Mouse (Mus musculus) kidney, adult 2 months (tissue): ENCODE results near the gene Ybx1. TPM values are rescaled to one million over a fixed set of nuclear protein-coding genes. Genes with fewer than 3 reads are reported as not detected.

ENCODE experiments used
- DNase-seq: peaks from one replicate; pipeline ENCODE4 v3.0.0; 2021
- H3K27ac ChIP-seq: fragments of 200-500 bp; 2 replicates; pipeline ENCODE4 v1.5.1; 2012; ENCODE audit warnings: low read depth, low read length, control low read depth, inconsistent platforms; ENCODE audit not compliant: insufficient read depth
- H3K27me3 ChIP-seq: fragments of 200-500 bp; replicated peaks from 2 replicates; pipeline ENCODE4 v1.6.1; 2012; ENCODE audit warnings: mild to moderate bottlenecking, moderate library complexity, low read length, inconsistent platforms; ENCODE audit not compliant: control insufficient read depth, insufficient read depth
- H3K36me3 ChIP-seq: fragments of 200-500 bp; 2 replicates; pipeline ENCODE4 v1.6.1; 2012; ENCODE audit warnings: mild to moderate bottlenecking, moderate library complexity, low read length, inconsistent platforms; ENCODE audit not compliant: control insufficient read depth, insufficient read depth
- H3K4me1 ChIP-seq: fragments of 200-500 bp; 2 replicates; pipeline ENCODE4 v1.6.1; 2011; ENCODE audit warnings: low read length; ENCODE audit not compliant: control insufficient read depth, insufficient read depth
- H3K4me3 ChIP-seq: fragments of 200-500 bp; 2 replicates; pipeline ENCODE4 v1.5.1; 2011; ENCODE audit warnings: mild to moderate bottlenecking, low read depth, low read length, control low read depth; ENCODE audit not compliant: insufficient read depth
- CTCF ChIP-seq: fragments of 200-500 bp; conservative IDR thresholded peaks from 2 replicates; pipeline ENCODE4 v1.5.1; 2011; ENCODE audit warnings: low read depth, mild to moderate bottlenecking, control low read depth, low read length, moderate library complexity, mixed read lengths; ENCODE audit not compliant: insufficient read depth, insufficient read length
- POLR2A ChIP-seq: fragments of 200-500 bp; IDR thresholded peaks from one replicate; pipeline ENCODE4 v1.6.1; 2011; ENCODE audit warnings: low read depth, low read length, control low read depth
- WGBS: fragments of 180-500 bp; shearing (Covaris S2); methylation state at CpG from one replicate; pipeline ENCODE4 v1.1.7; 2018; 5-methylcytosine and 5-hydroxymethylcytosine counted together
- polyA plus RNA-seq: library from polyadenylated mRNA; depleted of rRNA; stranded (reverse); fragments of >200 nt; gene quantifications from 2 replicates; pipeline ENCODE4 v1.2.3, GENCODE M21; 2012; rRNA removed

Gene Ybx1
- polyA plus RNA-seq: 202 and 242 TPM in 2 replicates

DNA sequence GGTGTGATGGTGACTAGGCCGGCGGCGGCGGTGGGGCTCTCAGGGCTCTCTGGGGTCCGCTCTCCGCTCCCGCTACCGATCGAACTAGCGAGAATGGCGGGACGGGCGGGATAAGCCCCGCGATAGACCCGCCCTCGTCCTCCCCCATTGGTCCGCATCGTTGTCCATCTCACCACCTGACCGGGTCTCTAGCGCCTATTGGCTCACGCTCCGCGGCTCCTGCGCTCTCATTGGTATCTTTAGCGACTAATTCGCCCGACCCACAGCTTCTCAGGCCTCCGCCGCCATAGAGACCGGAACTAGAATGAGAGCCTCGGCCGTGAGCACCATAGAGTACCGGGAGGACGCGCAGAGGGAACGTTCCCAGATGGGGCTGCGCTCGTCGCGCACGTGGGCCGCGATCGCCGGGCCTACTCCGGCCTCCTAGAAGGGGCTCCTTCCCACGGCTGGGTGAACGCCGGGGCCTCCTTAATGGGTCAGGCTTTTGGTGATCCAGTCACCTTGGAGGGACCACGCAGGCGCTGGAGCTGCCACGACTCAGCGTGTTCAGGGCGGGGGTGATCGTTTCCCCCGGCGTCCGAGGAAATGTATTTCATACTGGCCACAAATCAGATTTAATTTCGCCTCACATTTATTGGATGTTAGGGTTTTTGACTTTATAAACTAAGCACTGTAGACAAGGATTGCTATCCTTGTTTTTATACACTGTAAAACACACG is at the start of gene Ybx1:
Gene Ybx1 (minus strand): TSS at position 190 of the 719 bp plus-strand sequence.
- no peaks in the 10 kb centered on the region for H3K27me3 ChIP-seq
- under 1% methylated on average over 61 of the region's 61 CpGs for WGBS
- H3K4me1 ChIP-seq: peaks cover 10% of the 10 kb centered on the region; the same call in 1 of the 2 replicates
- H3K27ac ChIP-seq: peak within 1 kb of the TSS; percentile 88
- H3K4me3 ChIP-seq: peak within 1 kb of the TSS; percentile 89
- TF ChIP-seq POLR2A: no peak
- no peak for TF ChIP-seq CTCF
- peak; percentile 100 for DNase-seq
- peaks cover 2% of the 10 kb centered on the region; the same call in 1 of the 2 replicates for H3K36me3 ChIP-seq

DNA sequence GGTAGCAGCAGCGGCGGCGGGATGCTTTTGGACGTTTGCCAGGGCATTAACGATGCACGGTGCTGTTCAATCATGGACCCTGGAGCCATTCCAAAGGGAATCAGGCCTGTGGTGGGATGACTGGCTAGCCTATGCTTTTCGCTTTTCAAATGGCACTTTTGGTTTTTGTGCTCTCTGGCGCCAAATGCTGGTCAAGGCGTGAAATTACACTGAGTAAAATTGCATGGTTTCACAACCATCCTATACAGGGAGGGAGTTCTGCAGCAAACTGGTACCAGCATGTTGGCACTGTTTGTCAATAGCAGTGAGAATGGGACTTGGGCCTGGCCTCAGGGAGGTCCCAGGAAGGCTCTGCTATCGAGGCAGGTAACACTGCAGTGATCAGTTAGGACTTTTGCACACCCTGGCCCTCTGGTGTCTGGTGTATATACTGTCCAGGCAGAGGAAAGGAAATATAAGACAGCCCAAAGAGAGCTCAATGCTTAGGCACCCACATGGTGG is 44.5 kb upstream of the Ybx1 start:
- 3% methylated on average over 10 of the region's 10 CpGs for WGBS
- no peak for TF ChIP-seq POLR2A
- TF ChIP-seq CTCF: peak; percentile 63
- DNase-seq: peak; percentile 26
- Histone ChIP-seq H3K27ac (no peak overlapping the region), H3K4me3 (no peak overlapping the region), H3K4me1 (no peaks in the 10 kb centered on the region; the same call in 1 of the 2 replicates), H3K36me3 (no peaks in the 10 kb centered on the region), H3K27me3 (no peaks in the 10 kb centered on the region)

DNA sequence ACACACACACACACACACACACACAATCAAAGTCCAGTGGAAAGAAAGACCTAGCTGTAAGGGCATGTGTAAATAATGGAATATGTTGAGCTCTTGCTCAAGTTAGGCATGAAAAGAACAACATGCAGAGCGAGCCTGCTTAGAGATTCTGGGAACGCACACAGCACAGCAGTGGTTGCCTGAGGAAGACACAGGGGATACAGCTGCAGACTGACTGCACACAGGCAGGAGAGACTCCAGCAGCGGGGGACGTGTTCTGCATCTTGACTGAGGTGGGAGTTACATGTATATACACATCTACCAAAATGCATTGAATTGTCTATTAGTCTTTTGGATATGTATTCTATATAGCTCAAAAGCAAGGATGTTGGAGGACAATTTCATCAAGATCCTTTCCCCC is 44.0 kb upstream of the Ybx1 start:
- no peaks in the 10 kb centered on the region for H3K36me3 ChIP-seq
- H3K4me1 ChIP-seq: no peaks in the 10 kb centered on the region; the same call in 1 of the 2 replicates
- 69% methylated on average over 4 of the region's 4 CpGs for WGBS
- DNase-seq: no peak
- H3K27me3 ChIP-seq: no peaks in the 10 kb centered on the region
- TF ChIP-seq POLR2A (no peak), CTCF (no peak)
- no peak overlapping the region for H3K27ac ChIP-seq
- no peak overlapping the region for H3K4me3 ChIP-seq

DNA sequence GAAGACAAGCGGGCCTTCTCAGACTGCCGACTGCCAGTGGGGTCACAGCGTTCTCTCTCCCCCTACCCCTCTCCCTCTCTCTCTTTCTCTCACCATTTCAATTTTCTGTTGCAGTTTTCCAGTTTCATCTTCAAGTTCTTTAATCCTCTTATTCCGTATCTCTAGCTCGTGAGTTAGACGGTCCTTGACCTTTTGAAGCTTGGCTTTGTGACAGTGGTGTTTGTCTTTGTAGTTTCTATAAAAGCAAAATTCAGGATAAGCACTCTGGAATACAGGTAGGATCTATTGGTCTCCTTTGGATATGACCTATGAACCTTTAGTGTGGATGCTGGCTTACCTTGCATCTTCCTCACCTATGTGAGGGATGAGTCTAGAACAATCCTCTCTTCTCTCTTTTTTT is 39.1 kb upstream of the Ybx1 start:
- no peak for TF ChIP-seq CTCF
- no peak for TF ChIP-seq POLR2A
- WGBS: 88% methylated on average over 6 of the region's 6 CpGs
- H3K27me3 ChIP-seq: no peaks in the 10 kb centered on the region
- no peak for DNase-seq
- H3K4me1 ChIP-seq: no peaks in the 10 kb centered on the region
- H3K27ac ChIP-seq: no peak overlapping the region
- H3K4me3 ChIP-seq: no peak overlapping the region
- H3K36me3 ChIP-seq: no peaks in the 10 kb centered on the region

DNA sequence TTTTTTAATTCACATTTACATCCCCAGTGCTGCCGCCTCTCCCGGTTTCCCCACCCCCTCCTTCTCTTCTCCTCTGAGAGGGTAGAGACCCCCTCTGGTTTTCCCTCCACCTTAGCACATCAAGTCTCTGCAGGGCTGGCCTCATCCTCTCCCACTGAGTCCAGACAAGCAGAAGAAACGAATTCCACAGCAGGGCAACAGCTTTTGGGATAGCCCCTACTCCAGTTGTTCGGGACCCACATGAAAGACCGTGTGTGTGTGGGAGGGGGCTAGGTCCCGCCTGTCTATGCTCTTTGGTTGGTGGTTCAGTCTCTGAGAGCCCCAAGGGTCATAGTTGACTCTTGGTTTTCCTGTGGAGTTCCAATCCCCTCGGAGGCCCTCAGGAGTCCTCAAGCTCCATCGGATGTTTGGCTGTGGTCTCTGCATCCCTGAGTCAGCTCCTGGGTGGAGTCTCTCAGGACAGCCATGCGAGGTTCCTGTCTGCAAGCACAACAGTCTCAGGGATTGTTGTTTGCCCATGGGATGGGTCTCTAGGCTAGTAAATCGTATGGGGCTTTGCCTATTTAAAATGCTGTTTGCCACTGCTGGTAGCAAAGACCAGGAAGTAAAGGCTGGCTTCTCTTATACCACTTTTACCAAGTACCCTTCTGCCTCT is 26.6 kb upstream of the Ybx1 start:
- WGBS: 27% methylated on average over 10 of the region's 10 CpGs
- Histone ChIP-seq H3K4me3 (peak overlapping the region; percentile 70), H3K36me3 (no peaks in the 10 kb centered on the region), H3K27me3 (no peaks in the 10 kb centered on the region), H3K4me1 (peaks cover 7% of the 10 kb centered on the region; the same call in 1 of the 2 replicates), H3K27ac (no peak overlapping the region)
- no peak for DNase-seq
- TF ChIP-seq POLR2A (no peak), CTCF (no peak)

DNA sequence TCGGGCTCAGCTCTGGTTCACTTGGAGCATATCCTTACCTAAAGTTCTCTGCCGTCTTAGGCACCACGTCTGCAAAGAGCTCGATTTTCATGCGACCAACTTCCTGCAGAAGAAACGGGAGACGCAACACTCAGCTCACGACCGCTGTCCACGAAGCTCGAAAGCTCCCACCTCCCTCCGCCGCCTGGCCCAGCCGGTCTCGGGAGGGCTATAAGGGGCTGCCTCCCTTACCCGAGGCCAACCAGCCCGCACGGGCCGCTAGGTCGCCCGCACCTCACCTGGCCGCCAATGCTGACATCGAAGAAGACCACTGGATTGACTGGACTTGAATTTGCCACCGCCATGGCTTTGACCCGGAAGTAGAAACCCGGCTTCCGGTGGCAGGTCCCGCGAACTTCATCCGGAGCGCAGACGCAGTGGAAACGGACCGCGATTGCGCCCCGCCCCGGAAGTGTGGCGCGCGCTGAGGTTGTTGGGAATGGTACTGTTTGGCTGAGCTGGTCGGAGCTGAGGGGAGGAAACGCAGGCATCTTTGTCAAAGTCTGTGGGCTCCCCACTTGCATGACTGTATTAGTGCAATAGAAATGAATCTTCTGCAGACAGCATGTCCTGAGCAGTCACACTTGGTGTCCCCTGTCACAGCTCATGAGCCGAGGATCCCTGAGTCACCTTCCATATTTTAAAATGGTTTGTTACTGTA is 25.9 kb upstream of the Ybx1 start, which contains the start of gene Ppih:
Gene Ppih (minus strand): TSS at position 416 of the 700 bp plus-strand sequence.
- H3K27me3 ChIP-seq: no peaks in the 10 kb centered on the region
- DNase-seq: peak; percentile 98
- under 1% methylated on average over 44 of the region's 44 CpGs for WGBS
- H3K36me3 ChIP-seq: 0 out of 2 replicates have a peak, but pooled peaks cover 2% of the 10 kb centered on the region
- no peak for TF ChIP-seq CTCF
- peak; percentile 88 for TF ChIP-seq POLR2A
- H3K4me3 ChIP-seq: peak within 1 kb of the TSS; percentile 70
- peak within 1 kb of the TSS; percentile 79 for H3K27ac ChIP-seq
- H3K4me1 ChIP-seq: peaks cover 7% of the 10 kb centered on the region; the same call in 1 of the 2 replicates
